Comparison of ENCODE assay signal across 17 mouse cellular contexts in the genomic region with DNA sequence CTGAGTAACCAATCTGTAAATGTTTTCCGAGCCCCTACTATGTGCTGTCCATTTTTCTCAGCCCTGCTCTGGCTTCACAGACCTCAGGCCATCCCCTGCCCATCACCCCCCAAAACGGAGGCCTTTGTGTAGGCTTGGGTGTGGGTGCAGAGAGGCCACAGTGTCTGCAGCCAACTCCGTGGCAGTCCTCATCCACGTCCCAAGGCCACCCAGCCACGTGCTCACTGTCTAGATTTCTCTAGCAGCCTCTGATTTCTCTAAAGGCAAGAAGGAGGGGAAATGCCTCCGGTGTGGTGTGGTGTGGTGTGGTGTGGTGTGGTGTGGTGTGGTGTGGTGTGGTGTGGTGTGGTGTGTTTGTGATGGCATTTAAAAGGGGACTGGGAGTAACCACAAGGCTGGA.
"Had no signal": no experiment of that assay in that cellular context is flagged by ENCODE, and none has a peak within 500 bp of the region (broad histone marks: within the 10 kb centered on the region; RNA-seq: fewer than 3 reads in every experiment).

No protein-coding gene starts in this region.

- H3K4me2 ChIP-seq: lung, embryonic 14.5 days; midbrain, embryonic 12.5 days had no signal

- H3K4me3 ChIP-seq: midbrain, embryonic 10.5 days; midbrain, embryonic 12.5 days; myocyte had no signal

- H3K9me3 ChIP-seq: midbrain, embryonic 10.5 days; midbrain, embryonic 12.5 days had no signal

- H3K27me3 ChIP-seq: midbrain, embryonic 12.5 days had no signal

- H3K27ac ChIP-seq: midbrain, embryonic 10.5 days had no signal

- ATAC-seq: midbrain, embryonic 16.5 days had no signal

- DNase-seq: lung, adult 18-20 months; lung, embryonic 14.5 days; lung, postnatal 10 days; lung, postnatal 4 days; midbrain, embryonic 14.5 days; retina, postnatal 1 day; right cerebral cortex, adult 18-20 months; right cerebral cortex, postnatal 25 days; right cerebral cortex, postnatal 4 days; spleen, adult 18-20 months; thymus, adult 18-20 months; thymus, postnatal 14 days; thymus, postnatal 36 days had no signal

- H3K9ac ChIP-seq: lung, embryonic 14.5 days; midbrain, embryonic 12.5 days had no signal

- H3K36me3 ChIP-seq: midbrain, embryonic 10.5 days; midbrain, embryonic 12.5 days had no signal
